18 mouse cellular contexts compared by ENCODE assay signal in genomic region chr5:66351064-66351463, GRCm38 (mm10).
A peak's percentile ranks its signal among the peaks of the same experiment; 100 is the strongest.
DNase-seq lines count a peak whose midpoint lies in the region; ATAC-seq and TF ChIP-seq lines count a peak whose summit lies in the region.
"Had no signal": no experiment of that assay in that cellular context is flagged by ENCODE, and none has a peak within 500 bp of the region (broad histone marks: within the 10 kb centered on the region; RNA-seq: fewer than 3 reads in every experiment).

No protein-coding gene starts in this region.

- H3K36me3 ChIP-seq in heart, embryonic 15.5 days, result no peaks in the 10 kb centered on the region; the same call in 1 of the 2 replicates
- no peaks in the 10 kb centered on the region; the same call in 1 of the 2 replicates for H3K36me3 ChIP-seq in heart, embryonic 11.5 days (ENCODE audit: control insufficient read depth, insufficient read depth, low read length)
- H3K36me3 ChIP-seq in lung, postnatal 0 days (ENCODE audit: insufficient read depth, low read length), result no peaks in the 10 kb centered on the region; the same call in 1 of the 2 replicates
- H3K36me3 ChIP-seq: G1E; liver, embryonic 13.5 days had no signal

- 57% methylated on average over 12 of the region's 12 CpGs for WGBS in heart, embryonic 15.5 days
- WGBS in heart, embryonic 11.5 days (ENCODE audit: insufficient replicate concordance), result 71% methylated on average over 12 of the region's 12 CpGs
- WGBS in lung, postnatal 0 days, result 62% methylated on average over 12 of the region's 12 CpGs

- DNase-seq in adrenal gland, adult 2 months, result peak; percentile 21
- DNase-seq in adrenal gland, adult (ENCODE audit: inconsistent age in 2 of 2, low spot score in 1 of 2), result no peak
- peak; percentile 22 for DNase-seq in lung, postnatal 0 days (ENCODE audit: low spot score)
- no peak for DNase-seq in lung, postnatal 14 days
- peak; percentile 47 for DNase-seq in mesoderm, embryonic 11.5 days (ENCODE audit: low read depth, low spot score)
- DNase-seq in thymus, adult 18-20 months, result no peak
- DNase-seq: liver, embryonic 13.5 days; midbrain, embryonic 14.5 days; retina, postnatal 1 day; right cerebral cortex, postnatal 4 days; thymus, postnatal 4 days had no signal

- H3K9ac ChIP-seq in heart, embryonic 15.5 days, result no peak overlapping the region
- H3K9ac ChIP-seq in heart, embryonic 11.5 days (ENCODE audit: low read depth, low read length), result no peak overlapping the region
- no peak overlapping the region for H3K9ac ChIP-seq in lung, postnatal 0 days (replicated peaks; ENCODE audit: low read depth)
- H3K9ac ChIP-seq: forebrain, embryonic 13.5 days; liver, embryonic 13.5 days had no signal

- H3K9me3 ChIP-seq in heart, embryonic 15.5 days (replicated peaks), result no peaks in the 10 kb centered on the region
- no peaks in the 10 kb centered on the region for H3K9me3 ChIP-seq in heart, embryonic 11.5 days (replicated peaks; ENCODE audit: control insufficient read depth, low read length)
- no peaks in the 10 kb centered on the region for H3K9me3 ChIP-seq in lung, postnatal 0 days (ENCODE audit: low read length)
- H3K9me3 ChIP-seq: embryonic facial prominence, embryonic 10.5 days had no signal

- ATAC-seq in heart, embryonic 15.5 days (replicated peaks; ENCODE audit: insufficient number of reproducible peaks, insufficient read depth, low FRiP score, low read depth), result no peak
- ATAC-seq in heart, embryonic 11.5 days (replicated peaks; ENCODE audit: insufficient number of reproducible peaks, low FRiP score, low TSS enrichment), result no peak
- ATAC-seq in lung, postnatal 0 days, result no peak
- ATAC-seq: CD4-positive, CD25-positive, alpha-beta regulatory T cell, adult 4 months; forebrain, embryonic 13.5 days had no signal

- no peak overlapping the region for H3K27ac ChIP-seq in heart, embryonic 15.5 days
- H3K27ac ChIP-seq in heart, embryonic 11.5 days (ENCODE audit: low read depth, low read length), result no peak overlapping the region
- no peak overlapping the region for H3K27ac ChIP-seq in lung, postnatal 0 days (ENCODE audit: low read length)
- H3K27ac ChIP-seq: embryonic facial prominence, embryonic 10.5 days; forebrain, embryonic 13.5 days; liver, embryonic 13.5 days had no signal

- H3K27me3 ChIP-seq in heart, embryonic 15.5 days, result no peaks in the 10 kb centered on the region
- H3K27me3 ChIP-seq in heart, embryonic 11.5 days (ENCODE audit: control insufficient read depth, insufficient read depth, low read length), result no peaks in the 10 kb centered on the region
- H3K27me3 ChIP-seq in lung, postnatal 0 days (replicated peaks; ENCODE audit: insufficient read depth, low read length), result no peaks in the 10 kb centered on the region
- H3K27me3 ChIP-seq: forebrain, embryonic 13.5 days; liver, embryonic 13.5 days had no signal

- TF ChIP-seq EP300 in lung, postnatal 0 days (IDR thresholded peaks at IDR 0.05), result no peak

- H3K4me2 ChIP-seq in heart, embryonic 15.5 days, result peak overlapping the region; percentile 18; the same call in 1 of the 2 replicates
- no peak overlapping the region for H3K4me2 ChIP-seq in heart, embryonic 11.5 days
- no peak overlapping the region for H3K4me2 ChIP-seq in lung, postnatal 0 days (replicated peaks; ENCODE audit: low read depth, low read length)
- H3K4me2 ChIP-seq: forebrain, embryonic 13.5 days; liver, embryonic 13.5 days had no signal

- no peak overlapping the region for H3K4me3 ChIP-seq in heart, embryonic 15.5 days
- H3K4me3 ChIP-seq in heart, embryonic 11.5 days (ENCODE audit: low read depth, low read length), result no peak overlapping the region
- no peak overlapping the region for H3K4me3 ChIP-seq in lung, postnatal 0 days (ENCODE audit: low read depth, low read length)
- H3K4me3 ChIP-seq: embryonic facial prominence, embryonic 10.5 days; forebrain, embryonic 13.5 days; liver, embryonic 13.5 days; myocyte had no signal

- peaks cover 2% of the 10 kb centered on the region; the same call in 1 of the 2 replicates for H3K4me1 ChIP-seq in heart, embryonic 15.5 days (replicated peaks)
- H3K4me1 ChIP-seq in heart, embryonic 11.5 days (ENCODE audit: control insufficient read depth, insufficient read depth, low read length), result no peaks in the 10 kb centered on the region
- no peaks in the 10 kb centered on the region for H3K4me1 ChIP-seq in lung, postnatal 0 days (ENCODE audit: insufficient read depth, low read depth, low read length)
- H3K4me1 ChIP-seq: forebrain, embryonic 13.5 days; liver, embryonic 13.5 days had no signal

- no peak for TF ChIP-seq CTCF in lung, postnatal 0 days (IDR thresholded peaks at IDR 0.05)

Comparison
In these comparisons a context has a peak if more than half of its experiments do, and no peak if none do; other contexts are left out.
1. DNase-seq: peak in adrenal gland, adult 2 months (single experiment), lung, postnatal 0 days (single experiment) and mesoderm, embryonic 11.5 days (single experiment); none in adrenal gland, adult (0 of 2), lung, postnatal 14 days (single experiment) and thymus, adult 18-20 months (0 of 2).